In genomic region chr17:11067076-11067703, GRCm38 (mm10) we compare ENCODE assay signal across 9 mouse cellular contexts.
DNase-seq lines count a peak whose midpoint lies in the region; ATAC-seq and TF ChIP-seq lines count a peak whose summit lies in the region.
"Had no signal": no experiment of that assay in that cellular context is flagged by ENCODE, and none has a peak within 500 bp of the region (broad histone marks: within the 10 kb centered on the region; RNA-seq: fewer than 3 reads in every experiment).

No protein-coding gene starts in this region.

- intact Hi-C loops in left cerebral cortex, adult 2 months (cut with DNase I) = loop anchor here (10.0 kb wide), 1 partner anchor 532 kb away; no protein-coding TSS in a partner anchor
- intact Hi-C loops in gastrocnemius, postnatal 14 days (cut with DNase I; ENCODE audit: low total_unique reads) = no loop called here

- WGBS in embryonic facial prominence, embryonic 12.5 days = 4% methylated on average over 16 of the region's 16 CpGs
- WGBS in kidney, embryonic 15.5 days = 5% methylated on average over 16 of the region's 16 CpGs
- whole genome bisulfite sequencing in neural tube, embryonic 15.5 days = 2% methylated on average over 16 of the region's 16 CpGs

- H3K4me3 ChIP-seq in left cerebral cortex, adult 2 months = peak overlapping the region; percentile 2
- no peak overlapping the region; the same call in 1 of the 2 replicates for H3K4me3 ChIP-seq in embryonic facial prominence, embryonic 12.5 days
- peak overlapping the region; percentile 26 for H3K4me3 ChIP-seq in kidney, embryonic 15.5 days (replicated peaks)
- 0 out of 2 replicates have a peak overlapping the region, but pooled peaks have one; percentile 13 for H3K4me3 ChIP-seq in neural tube, embryonic 15.5 days (replicated peaks)

- peaks cover 12% of the 10 kb centered on the region; the same call in 1 of the 2 replicates for H3K4me1 ChIP-seq in embryonic facial prominence, embryonic 12.5 days
- H3K4me1 ChIP-seq in kidney, embryonic 15.5 days = peaks cover 14% of the 10 kb centered on the region
- peaks cover 19% of the 10 kb centered on the region for H3K4me1 ChIP-seq in neural tube, embryonic 15.5 days

- peak overlapping the region; percentile 34 for H3K4me2 ChIP-seq in embryonic facial prominence, embryonic 12.5 days (replicated peaks)
- peak overlapping the region; percentile 54 for H3K4me2 ChIP-seq in kidney, embryonic 15.5 days
- H3K4me2 ChIP-seq in neural tube, embryonic 15.5 days = peak overlapping the region; percentile 48

- no peaks in the 10 kb centered on the region for H3K9me3 ChIP-seq in embryonic facial prominence, embryonic 12.5 days
- H3K9me3 ChIP-seq in kidney, embryonic 15.5 days (replicated peaks) = no peaks in the 10 kb centered on the region
- H3K9me3 ChIP-seq in neural tube, embryonic 15.5 days (replicated peaks) = no peaks in the 10 kb centered on the region

- 0 out of 2 replicates have a peak, but pooled peaks have one; percentile 28 for ATAC-seq in embryonic facial prominence, embryonic 12.5 days (ENCODE audit: insufficient number of reproducible peaks, insufficient read depth, low FRiP score, low TSS enrichment)
- peak; percentile 84 for ATAC-seq in kidney, embryonic 15.5 days (replicated peaks; ENCODE audit: low FRiP score)
- peak; percentile 68; the same call in 1 of the 2 replicates for ATAC-seq in neural tube, embryonic 15.5 days (ENCODE audit: low FRiP score)

- peak overlapping the region; percentile 28; the same call in 1 of the 2 replicates for H3K27ac ChIP-seq in left cerebral cortex, adult 2 months
- H3K27ac ChIP-seq in embryonic facial prominence, embryonic 12.5 days = no peak overlapping the region
- 0 out of 2 replicates have a peak overlapping the region, but pooled peaks have one; percentile 2 for H3K27ac ChIP-seq in kidney, embryonic 15.5 days
- peak overlapping the region; percentile 77 for H3K27ac ChIP-seq in neural tube, embryonic 15.5 days (replicated peaks)

- H3K9ac ChIP-seq in embryonic facial prominence, embryonic 12.5 days = no peak overlapping the region
- H3K9ac ChIP-seq in kidney, embryonic 15.5 days = no peak overlapping the region
- no peak overlapping the region for H3K9ac ChIP-seq in neural tube, embryonic 15.5 days (replicated peaks)

- no peak for TF ChIP-seq CTCF in left cerebral cortex, adult 2 months (IDR thresholded peaks at IDR 0.05)

- no peaks in the 10 kb centered on the region for H3K27me3 ChIP-seq in embryonic facial prominence, embryonic 12.5 days
- H3K27me3 ChIP-seq in kidney, embryonic 15.5 days = no peaks in the 10 kb centered on the region
- no peaks in the 10 kb centered on the region for H3K27me3 ChIP-seq in neural tube, embryonic 15.5 days (replicated peaks)

- H3K36me3 ChIP-seq in embryonic facial prominence, embryonic 12.5 days = no peaks in the 10 kb centered on the region
- no peaks in the 10 kb centered on the region for H3K36me3 ChIP-seq in kidney, embryonic 15.5 days
- no peaks in the 10 kb centered on the region for H3K36me3 ChIP-seq in neural tube, embryonic 15.5 days

- DNase-seq in left cerebral cortex, adult 2 months (ENCODE audit: extremely low spot score in 1 of 2, low spot score in 2 of 2) = no peak
- DNase-seq in left cerebral cortex, adult 8-10 months (ENCODE audit: low spot score in 2 of 2) = no peak
- no peak for DNase-seq in layer of hippocampus, postnatal 25 days (ENCODE audit: extremely low spot score in 1 of 2, low spot score in 1 of 2)
- DNase-seq in left cerebral cortex, adult 18-20 months (ENCODE audit: low spot score in 2 of 2) = no peak
- no peak for DNase-seq in gastrocnemius, postnatal 14 days
- DNase-seq: thymus, adult 2 months had no signal

Comparison
In these comparisons a context has a peak if more than half of its experiments do, and no peak if none do; other contexts are left out.
1. ATAC-seq: peak in every context shown above with its lines; median percentile 84 in kidney, embryonic 15.5 days; 68 in neural tube, embryonic 15.5 days; 28 in embryonic facial prominence, embryonic 12.5 days.